Mouse (Mus musculus) heart, postnatal 0 days (tissue): ENCODE data around the gene Zfp281.

ENCODE experiments used
- CTCF ChIP-seq: IDR thresholded peaks from 2 replicates; pipeline ENCODE4 v1.5.1; 2016; ENCODE audit warnings: antibody characterized with exemption, control low read depth, low read depth
- EP300 ChIP-seq: IDR thresholded peaks from 2 replicates; pipeline ENCODE4 v1.6.1; 2016; ENCODE audit warnings: antibody characterized with exemption, low read depth

DNA sequence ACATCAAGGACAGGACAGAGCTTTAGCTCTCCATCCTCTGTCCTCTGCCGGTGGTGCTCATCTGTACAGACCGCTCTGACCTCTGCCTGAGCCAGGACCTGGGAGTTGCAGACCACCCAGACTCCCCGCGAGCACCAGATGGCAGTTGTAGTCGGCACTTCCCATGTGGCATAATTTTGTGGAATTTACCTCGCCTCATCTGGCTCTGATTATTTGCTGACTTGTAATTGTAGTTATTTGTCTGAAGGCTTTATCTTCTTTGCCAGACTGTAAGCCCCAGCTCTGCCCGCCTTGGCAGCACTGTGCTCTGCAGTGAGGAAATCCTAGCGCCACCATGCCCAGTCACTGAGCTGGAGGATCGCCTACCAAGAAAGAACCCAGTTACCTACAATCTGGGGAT is 35.8 kb upstream of the Zfp281 start:
- no peak for TF ChIP-seq CTCF
- TF ChIP-seq EP300, result no peak
